Mouse (Mus musculus) kidney, adult 18-20 months (tissue): ENCODE measurements around the gene Zfp735.

Source experiments
- DNase-seq: peaks from one replicate; pipeline ENCODE4 v3.0.0; 2021

Zfp735 gene

GRCm38 (mm10) chr11:73688478-73688877, at the start of gene Zfp735:
Gene Zfp735, plus strand, starts transcription at chr11:73688778.
- no peak for DNase-seq

GRCm38 (mm10) chr11:73759115-73759514, 70.5 kb downstream of the Zfp735 start:
- DNase-seq = no peak
